Mouse (Mus musculus): Measurements from ENCODE around the gene Hopx.

DNA sequence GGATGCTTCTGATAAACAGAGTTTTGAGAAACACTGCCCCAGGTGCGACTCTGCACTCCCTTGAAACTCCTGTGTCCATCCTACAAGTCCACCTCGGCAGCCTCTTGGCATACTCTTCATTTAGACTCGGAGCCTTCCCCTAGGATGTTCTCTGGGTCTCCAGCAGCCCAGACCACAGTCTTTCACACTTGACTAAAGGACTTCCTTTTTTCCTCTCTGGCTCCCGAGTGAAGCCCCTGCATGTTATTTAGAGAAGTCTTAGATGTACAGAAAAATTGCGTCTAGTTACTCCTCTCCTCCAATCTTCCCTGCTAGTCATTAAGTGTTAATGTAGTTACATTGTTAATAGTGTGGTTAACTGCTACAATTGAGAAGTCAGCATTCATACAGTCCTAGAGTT, 70.6 kb downstream of the Hopx start:
- TF ChIP-seq CTCF (IDR thresholded peaks at IDR 0.05; ENCODE audit: extremely low read depth, insufficient read depth, low read length) (no peak), POLR2A (IDR thresholded peaks at IDR 0.05; ENCODE audit: extremely low read depth, insufficient read depth, low read length) (no peak)

All from cortical plate, adult 2 months (tissue).